Mouse (Mus musculus) heart, embryonic 13.5 days (tissue): Measurements from ENCODE around the gene Jpt1. TPM values are rescaled to one million over a fixed set of nuclear protein-coding genes. Genes with fewer than 3 reads are reported as not detected.
"Not testable (repeated sequence)": the region's sequence is repeated elsewhere in the genome, so short reads cannot be mapped to it uniquely, and the experiment has no call there.

Experiments
- ATAC-seq: fragments of 200-750 bp; cut with Nextera tagmentation; 2 replicates; pipeline ENCODE4 v1.8.0; 2017; ENCODE audit warnings: moderate TSS enrichment; ENCODE audit not compliant: insufficient number of reproducible peaks, low FRiP score, low TSS enrichment; ENCODE audit errors: extremely low read depth
- H3K27ac ChIP-seq: fragments of 300-500 bp; sonication (generic); replicated peaks from 2 replicates; pipeline ENCODE4 v1.5.1; 2015; ENCODE audit warnings: moderate library complexity, mild to moderate bottlenecking, inconsistent platforms
- H3K27me3 ChIP-seq: fragments of 300-500 bp; sonication (generic); replicated peaks from 2 replicates; pipeline ENCODE4 v1.6.1; 2015; ENCODE audit warnings: mild to moderate bottlenecking, inconsistent platforms
- H3K36me3 ChIP-seq: fragments of 300-500 bp; sonication (generic); 2 replicates; pipeline ENCODE4 v1.6.1; 2015; ENCODE audit warnings: mild to moderate bottlenecking, inconsistent platforms
- H3K4me1 ChIP-seq: fragments of 300-500 bp; sonication (generic); 2 replicates; pipeline ENCODE4 v1.6.1; 2015; ENCODE audit warnings: inconsistent platforms
- H3K4me2 ChIP-seq: fragments of 300-500 bp; sonication (generic); 2 replicates; pipeline ENCODE4 v1.6.1; 2015; ENCODE audit warnings: inconsistent platforms, mild to moderate bottlenecking, moderate library complexity
- H3K4me3 ChIP-seq: fragments of 300-500 bp; sonication (generic); 2 replicates; pipeline ENCODE4 v1.5.1; 2015; ENCODE audit warnings: moderate library complexity, mild to moderate bottlenecking, inconsistent platforms
- H3K9ac ChIP-seq: fragments of 300-500 bp; sonication (generic); 2 replicates; pipeline ENCODE4 v1.6.1; 2015; ENCODE audit warnings: inconsistent platforms, mild to moderate bottlenecking, moderate library complexity
- H3K9me3 ChIP-seq: fragments of 300-500 bp; sonication (generic); 2 replicates; pipeline ENCODE4 v1.6.1; 2016; ENCODE audit warnings: inconsistent platforms
- WGBS: fragments of 180-500 bp; shearing (Covaris S2); methylation state at CpG from one replicate; pipeline ENCODE4 v1.1.7; 2015; ENCODE audit warnings: mixed read lengths; 5-methylcytosine and 5-hydroxymethylcytosine counted together
- polyA plus RNA-seq: library from polyadenylated mRNA; unstranded; fragments of >200 nt; fragmentation: Nextera tagmentation; extraction: Ambion mirVana; gene quantifications from 2 replicates; pipeline ENCODE4 v1.2.1, GENCODE M21; 2015

Jpt1 gene
- polyA plus RNA-seq, 1 experiment from 2014 or later = 432 TPM

DNA sequence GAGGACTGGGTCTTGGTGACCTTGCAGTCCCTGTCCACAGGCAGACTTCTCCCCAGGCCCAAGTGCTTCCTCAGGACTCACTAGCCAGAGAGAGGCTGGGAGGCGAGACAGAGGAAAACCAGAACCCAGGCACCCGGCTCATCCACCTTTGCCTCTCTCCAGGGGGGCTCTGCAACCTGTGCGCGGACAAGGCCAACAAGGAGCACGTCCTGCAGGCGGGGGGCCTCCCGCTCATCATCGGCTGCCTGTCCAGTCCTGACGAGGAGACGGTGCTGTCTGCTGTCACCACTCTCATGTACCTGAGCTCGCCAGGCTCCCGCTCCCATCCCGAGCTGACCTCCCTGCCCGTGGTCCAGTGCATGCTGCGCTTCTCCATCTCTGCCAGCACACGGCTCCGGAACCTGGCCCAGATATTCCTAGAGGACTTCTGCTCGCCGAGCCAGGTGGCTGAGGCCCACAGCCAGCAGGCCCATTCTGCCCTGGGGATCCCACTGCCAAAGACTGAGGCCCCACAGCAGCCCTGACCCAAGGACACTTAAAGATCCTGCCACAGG is 25.6 kb downstream of the Jpt1 start:
- peaks cover 19% of the 10 kb centered on the region for H3K36me3 ChIP-seq
- peaks cover 29% of the 10 kb centered on the region for H3K4me1 ChIP-seq
- no peak overlapping the region for H3K9ac ChIP-seq
- WGBS = 71% methylated on average over 19 of the region's 19 CpGs
- no peaks in the 10 kb centered on the region for H3K27me3 ChIP-seq
- no peaks in the 10 kb centered on the region for H3K9me3 ChIP-seq
- ATAC-seq = no peak
- no peak overlapping the region for H3K4me2 ChIP-seq
- H3K27ac ChIP-seq = no peak overlapping the region
- no peak overlapping the region for H3K4me3 ChIP-seq

DNA sequence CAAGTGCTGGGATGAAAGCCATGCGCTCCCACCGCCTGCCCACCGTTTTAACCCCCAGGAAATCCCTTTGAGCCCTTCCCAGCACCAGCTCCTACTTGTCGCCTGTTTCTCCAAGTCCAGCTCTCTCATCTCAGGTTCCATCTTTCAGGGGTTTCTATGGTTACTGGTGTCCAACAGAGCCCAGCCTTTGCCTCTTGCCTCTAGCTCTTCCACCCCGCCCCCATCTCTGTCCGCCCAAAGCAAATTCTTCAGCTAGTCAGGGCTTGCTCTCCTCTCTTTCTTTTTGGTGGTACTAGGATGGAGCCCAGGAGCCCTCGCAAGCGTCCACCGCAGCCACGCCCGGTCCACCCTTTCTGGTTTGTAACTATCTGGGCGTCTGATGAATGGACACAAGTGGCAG is 29.0 kb downstream of the Jpt1 start:
- H3K4me2 ChIP-seq = no peak overlapping the region
- peaks cover 9% of the 10 kb centered on the region for H3K4me1 ChIP-seq
- H3K27ac ChIP-seq = no peak overlapping the region
- H3K9ac ChIP-seq = no peak overlapping the region
- no peak for ATAC-seq
- no peak overlapping the region for H3K4me3 ChIP-seq
- H3K36me3 ChIP-seq = peaks cover 23% of the 10 kb centered on the region
- no peaks in the 10 kb centered on the region for H3K9me3 ChIP-seq
- WGBS = 73% methylated on average over 12 of the region's 12 CpGs
- no peaks in the 10 kb centered on the region for H3K27me3 ChIP-seq

DNA sequence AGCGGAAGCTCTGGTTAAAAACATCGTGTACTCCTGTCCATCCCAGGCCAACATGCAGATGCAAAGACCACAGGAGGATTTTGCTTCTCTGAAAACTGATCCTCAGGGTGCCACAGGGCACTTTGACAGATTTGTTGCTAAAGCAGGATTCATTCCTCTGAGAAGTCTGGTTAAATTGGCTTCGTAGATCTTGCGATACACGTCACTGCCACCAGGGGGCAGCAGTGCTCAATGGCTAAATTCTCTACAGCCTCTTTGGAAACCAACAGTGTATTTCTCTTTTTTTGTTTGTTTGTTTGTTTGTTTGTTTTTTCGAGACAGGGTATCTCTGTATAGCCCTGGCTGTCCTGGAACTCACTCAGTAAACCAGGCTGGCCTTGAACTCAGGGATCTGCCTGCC is 30.5 kb downstream of the Jpt1 start:
- H3K9me3 ChIP-seq = no peaks in the 10 kb centered on the region
- H3K27me3 ChIP-seq = no peaks in the 10 kb centered on the region
- no peak for ATAC-seq
- H3K36me3 ChIP-seq = peaks cover 12% of the 10 kb centered on the region
- no peak overlapping the region for H3K27ac ChIP-seq
- WGBS = 19% methylated on average over 6 of the region's 6 CpGs
- no peak overlapping the region for H3K4me3 ChIP-seq
- H3K9ac ChIP-seq = no peak overlapping the region
- H3K4me2 ChIP-seq = no peak overlapping the region
- peaks cover 9% of the 10 kb centered on the region for H3K4me1 ChIP-seq

DNA sequence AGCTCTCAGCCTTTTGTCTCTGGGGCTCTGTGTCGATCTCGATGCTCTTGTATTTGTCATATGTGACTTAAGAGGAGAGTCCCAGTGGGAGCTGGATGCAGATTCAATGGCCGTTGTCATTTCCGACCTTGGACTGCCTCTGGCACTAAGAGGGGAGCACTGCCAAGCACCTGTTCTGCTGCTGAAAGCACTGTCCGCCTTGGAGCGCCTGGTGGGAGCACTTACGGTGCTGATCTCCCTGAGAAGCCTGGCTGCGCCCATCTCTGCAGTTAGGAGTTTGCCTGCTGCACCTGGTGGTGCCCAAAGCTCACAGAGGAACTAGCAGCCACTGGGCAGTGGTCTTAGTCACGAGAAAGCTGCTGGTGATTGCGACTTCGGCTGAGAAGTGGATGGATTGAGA is 30.9 kb downstream of the Jpt1 start:
- Histone ChIP-seq H3K4me3 (no peak overlapping the region), H3K9ac (no peak overlapping the region), H3K36me3 (peaks cover 9% of the 10 kb centered on the region), H3K4me2 (no peak overlapping the region), H3K27ac (no peak overlapping the region), H3K9me3 (no peaks in the 10 kb centered on the region), H3K4me1 (peaks cover 9% of the 10 kb centered on the region), H3K27me3 (no peaks in the 10 kb centered on the region)
- no peak for ATAC-seq
- WGBS = 69% methylated on average over 11 of the region's 11 CpGs

DNA sequence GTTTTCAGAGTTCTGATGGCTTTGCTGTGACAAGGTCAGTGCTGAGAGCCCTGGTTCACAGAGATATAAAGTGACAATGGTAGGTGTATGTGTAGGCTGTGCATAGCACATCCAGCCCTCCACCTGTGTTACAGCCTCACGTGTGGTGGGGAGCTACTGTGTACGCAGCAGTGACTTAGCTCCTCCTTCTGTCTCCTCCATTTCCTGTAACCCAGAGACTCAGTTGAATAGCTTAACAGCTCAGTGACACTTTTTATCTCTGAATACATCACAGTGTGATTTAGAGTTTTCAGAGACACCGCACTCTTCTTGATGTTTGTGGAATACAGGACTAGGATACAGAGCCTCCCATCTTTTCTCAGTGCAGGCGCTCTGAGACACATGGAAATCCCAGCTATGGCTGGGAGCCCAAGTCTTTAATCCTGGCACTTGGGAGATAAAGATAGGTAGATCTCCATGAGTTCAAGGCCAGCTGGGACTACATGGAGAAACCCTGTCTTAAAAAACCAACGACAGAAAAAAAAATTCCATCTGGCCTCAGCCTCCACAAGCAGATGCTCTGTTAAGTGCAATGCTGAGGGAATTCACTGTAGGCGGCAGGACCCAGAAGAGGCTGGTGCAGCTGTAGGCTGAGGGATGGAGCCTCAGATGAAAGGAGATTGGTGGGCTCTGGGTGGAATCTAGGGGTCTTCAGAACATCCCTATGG is 32.5 kb downstream of the Jpt1 start:
- ATAC-seq = no peak
- no peak overlapping the region for H3K4me3 ChIP-seq
- no peak overlapping the region for H3K27ac ChIP-seq
- H3K9ac ChIP-seq = no peak overlapping the region
- H3K4me2 ChIP-seq = no peak overlapping the region
- H3K4me1 ChIP-seq = peaks cover 16% of the 10 kb centered on the region
- peaks cover 9% of the 10 kb centered on the region for H3K36me3 ChIP-seq
- no peaks in the 10 kb centered on the region for H3K27me3 ChIP-seq
- WGBS = 75% methylated on average over 6 of the region's 6 CpGs
- H3K9me3 ChIP-seq = no peaks in the 10 kb centered on the region

DNA sequence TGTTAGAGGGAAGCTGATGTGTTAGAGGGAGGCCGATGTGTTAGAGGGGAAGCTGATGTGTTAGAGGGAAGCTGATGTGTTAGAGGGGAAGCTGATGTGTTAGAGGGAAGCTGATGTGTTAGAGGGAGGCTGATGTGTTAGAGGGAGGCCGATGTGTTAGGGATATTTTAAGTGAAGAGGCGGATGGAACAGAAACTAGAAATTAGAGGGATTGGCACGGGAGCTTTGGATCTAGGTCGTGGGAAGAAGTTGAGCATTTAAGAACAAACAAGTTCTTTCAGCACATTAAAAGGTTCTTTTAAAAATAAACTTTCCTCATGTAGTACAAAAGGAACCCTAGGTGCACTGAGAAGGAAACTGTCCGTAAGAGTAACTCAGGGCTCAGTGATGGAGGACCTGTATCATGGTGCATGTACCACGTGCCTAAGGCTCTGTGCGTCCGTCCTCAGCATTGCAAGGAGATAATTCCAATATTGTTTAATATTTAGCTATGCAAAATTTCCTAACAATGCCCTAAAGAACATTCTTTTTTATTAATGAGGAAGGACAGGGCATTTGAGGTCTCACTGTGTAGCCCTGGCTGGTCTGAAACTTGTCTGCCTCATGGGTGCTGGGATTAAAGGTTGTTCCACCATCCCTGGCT is 35.8 kb downstream of the Jpt1 start:
- Histone ChIP-seq H3K4me2 (no peak overlapping the region), H3K36me3 (peaks cover 6% of the 10 kb centered on the region), H3K27me3 (no peaks in the 10 kb centered on the region), H3K4me1 (peaks cover 33% of the 10 kb centered on the region), H3K4me3 (no peak overlapping the region), H3K27ac (no peak overlapping the region), H3K9ac (no peak overlapping the region), H3K9me3 (no peaks in the 10 kb centered on the region)
- WGBS = 81% methylated on average over 9 of the region's 9 CpGs
- ATAC-seq = no peak

DNA sequence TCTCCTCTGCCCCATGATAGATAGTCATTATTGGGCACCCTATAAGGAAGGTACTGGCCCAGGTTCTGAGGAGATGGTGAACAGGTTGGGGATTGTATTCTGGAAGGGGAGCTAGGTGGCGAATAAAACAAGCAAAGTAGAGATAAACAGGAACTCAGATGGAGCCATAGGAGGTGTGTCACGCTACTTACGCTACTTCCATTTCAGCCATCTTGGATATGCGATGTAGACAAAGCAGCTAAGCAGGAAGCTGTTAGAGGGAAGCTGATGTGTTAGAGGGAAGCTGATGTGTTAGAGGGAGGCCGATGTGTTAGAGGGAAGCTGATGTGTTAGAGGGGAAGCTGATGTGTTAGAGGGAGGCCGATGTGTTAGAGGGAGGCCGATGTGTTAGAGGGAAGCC is 36.8 kb downstream of the Jpt1 start:
- ATAC-seq, H3K27ac ChIP-seq, H3K9me3 ChIP-seq, H3K36me3 ChIP-seq, H3K27me3 ChIP-seq, H3K4me3 ChIP-seq: not testable (repeated sequence)
- 83% methylated on average over 7 of the region's 7 CpGs for WGBS
- Histone ChIP-seq H3K9ac (peak overlapping the region; percentile 93; the same call in 1 of the 2 replicates), H3K4me2 (peak overlapping the region; percentile 98), H3K4me1 (peaks cover 41% of the 10 kb centered on the region)

DNA sequence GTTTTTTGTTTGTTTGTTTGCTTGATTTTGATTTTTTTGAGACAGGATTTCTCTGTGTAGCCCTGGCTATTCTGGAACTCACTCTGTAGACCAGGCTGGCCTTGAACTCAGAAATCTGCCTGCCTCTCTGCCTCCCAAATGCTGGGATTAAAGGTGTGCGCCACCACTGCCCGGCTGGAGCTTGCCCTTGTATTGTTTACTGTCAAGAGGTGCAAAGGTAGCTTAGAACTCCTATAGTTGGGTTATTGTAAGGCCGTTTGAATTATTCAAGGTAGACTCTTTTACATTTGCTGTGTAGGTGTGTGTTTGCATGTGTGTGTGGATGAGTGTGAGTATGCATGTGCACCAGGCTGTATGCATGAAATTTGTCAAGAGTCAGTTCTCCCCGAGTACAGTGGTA is 37.6 kb downstream of the Jpt1 start:
- peak overlapping the region; percentile 93 for H3K9ac ChIP-seq
- H3K27me3 ChIP-seq, H3K9me3 ChIP-seq, H3K36me3 ChIP-seq, H3K27ac ChIP-seq, ATAC-seq: not testable (repeated sequence)
- peak overlapping the region; percentile 85 for H3K4me3 ChIP-seq
- 76% methylated on average over 4 of the region's 4 CpGs for WGBS
- peak overlapping the region; percentile 98 for H3K4me2 ChIP-seq
- H3K4me1 ChIP-seq = peaks cover 44% of the 10 kb centered on the region

DNA sequence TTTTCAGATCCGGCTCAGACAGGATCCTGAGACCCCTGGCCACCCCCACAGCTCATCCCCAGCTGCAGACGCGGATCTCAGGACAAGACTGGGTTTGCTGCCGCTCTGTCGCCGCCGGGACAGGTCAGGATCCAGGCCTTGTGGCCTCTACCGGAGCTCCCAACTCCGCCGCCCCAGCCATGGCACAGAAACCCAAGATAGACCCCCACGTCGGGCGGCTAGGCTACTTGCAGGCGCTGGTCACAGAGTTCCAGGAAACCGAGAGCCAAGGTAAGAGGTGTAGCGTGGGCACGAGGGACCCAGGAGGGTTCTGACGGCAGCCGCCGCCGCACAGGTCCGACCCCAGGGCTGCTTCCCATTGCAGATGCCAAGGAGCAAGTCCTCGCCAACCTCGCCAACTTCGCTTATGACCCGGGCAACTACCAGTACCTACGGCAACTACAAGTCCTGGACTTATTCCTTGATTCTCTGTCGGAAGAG is 38.4 kb downstream of the Jpt1 start:
- peak overlapping the region; percentile 83 for H3K27ac ChIP-seq
- H3K9ac ChIP-seq = peak overlapping the region; percentile 93
- H3K4me1 ChIP-seq = peaks cover 44% of the 10 kb centered on the region
- peak overlapping the region; percentile 85 for H3K4me3 ChIP-seq
- peaks cover 6% of the 10 kb centered on the region for H3K36me3 ChIP-seq
- H3K4me2 ChIP-seq = peak overlapping the region; percentile 98
- 3% methylated on average over 28 of the region's 28 CpGs for WGBS
- H3K27me3 ChIP-seq = no peaks in the 10 kb centered on the region
- 0 out of 2 replicates have a peak, but pooled peaks have one; percentile 4 for ATAC-seq
- H3K9me3 ChIP-seq = no peaks in the 10 kb centered on the region

DNA sequence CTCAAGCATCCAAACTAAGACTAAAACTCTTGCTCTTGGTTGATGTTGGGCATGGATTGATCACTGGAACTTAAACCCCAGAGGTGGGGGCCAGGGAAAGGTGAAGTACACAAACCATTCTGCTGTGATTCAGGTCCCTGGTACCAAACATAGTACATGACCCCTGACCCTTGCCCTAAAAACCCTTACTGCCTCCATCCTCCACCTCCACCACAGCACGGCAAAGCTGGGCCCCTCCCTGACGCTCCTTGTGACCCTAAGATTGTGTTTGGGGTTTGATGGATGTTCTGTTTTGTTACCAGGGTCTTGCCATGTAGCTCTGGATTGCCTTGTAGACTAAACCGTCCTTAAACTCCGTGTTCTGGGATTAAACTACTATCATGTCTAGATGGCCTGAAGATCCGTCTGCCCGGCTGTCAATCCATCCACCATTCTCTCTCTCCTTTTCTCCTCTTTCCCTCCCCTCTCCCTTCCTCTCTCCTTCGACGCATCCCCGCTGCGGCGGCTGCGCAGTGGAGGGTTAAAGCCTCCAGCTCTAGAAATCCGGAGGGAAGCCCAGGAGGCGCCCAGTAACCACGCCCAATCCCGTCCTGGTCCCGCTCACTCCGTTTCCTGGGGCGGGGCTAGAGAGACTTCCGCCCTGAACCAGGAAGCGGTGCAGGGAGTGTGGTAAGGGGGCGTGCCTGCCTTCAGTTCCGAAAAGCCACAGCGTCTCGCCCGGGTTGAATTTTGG is 39.0 kb downstream of the Jpt1 start, which contains the start of gene Armc7:
TSS of gene Armc7 (plus strand) at position 643 of the 733 bp plus-strand sequence.
- WGBS = 1% methylated on average over 26 of the region's 26 CpGs
- Histone ChIP-seq H3K9ac (peak within 1 kb of the TSS; percentile 93), H3K27me3 (no peaks in the 10 kb centered on the region), H3K36me3 (peaks cover 2% of the 10 kb centered on the region), H3K4me2 (peak within 1 kb of the TSS; percentile 98), H3K9me3 (no peaks in the 10 kb centered on the region), H3K4me3 (peak within 1 kb of the TSS; percentile 85), H3K4me1 (peaks cover 44% of the 10 kb centered on the region), H3K27ac (peak within 1 kb of the TSS; percentile 83)
- peak; percentile 89 for ATAC-seq
